Mouse (Mus musculus) heart, adult 2 months (tissue): ENCODE results near the gene Homer3. TPM values are rescaled to one million over a fixed set of nuclear protein-coding genes. Genes with fewer than 3 reads are reported as not detected.

Experiments used
- DNase-seq, 2 experiments: peaks; one replicate each; pipeline ENCODE4 v3.0.0; 2021
- H3K27ac ChIP-seq: fragments of 200-600 bp; 2 replicates; pipeline ENCODE4 v1.8.1; 2022
- H3K27me3 ChIP-seq: fragments of 200-500 bp; 2 replicates; pipeline ENCODE4 v1.6.1; 2012; ENCODE audit warnings: mild to moderate bottlenecking, low read length, inconsistent platforms, mixed read lengths; ENCODE audit not compliant: control insufficient read depth, insufficient read depth
- H3K36me3 ChIP-seq: fragments of 200-500 bp; 2 replicates; pipeline ENCODE4 v1.6.1; 2012; ENCODE audit warnings: low read length, inconsistent platforms; ENCODE audit not compliant: control insufficient read depth, insufficient read depth
- H3K4me1 ChIP-seq: fragments of 200-500 bp; 2 replicates; pipeline ENCODE4 v1.6.1; 2011; ENCODE audit warnings: low read length; ENCODE audit not compliant: control insufficient read depth, insufficient read depth
- H3K4me3 ChIP-seq: fragments of 200-600 bp; 2 replicates; pipeline ENCODE4 v1.8.1; 2022
- H3K79me2 ChIP-seq: fragments of 200-500 bp; replicated peaks from 2 replicates; pipeline ENCODE4 v1.6.1; 2012; ENCODE audit warnings: mild to moderate bottlenecking, inconsistent platforms, low read length, moderate library complexity, mixed read lengths; ENCODE audit not compliant: control insufficient read depth, insufficient read depth
- H3K9ac ChIP-seq: fragments of 200-500 bp; 2 replicates; pipeline ENCODE4 v1.6.1; 2012; ENCODE audit warnings: low read depth, mild to moderate bottlenecking, control low read depth, inconsistent platforms, low read length, mixed read lengths
- CTCF ChIP-seq: fragments of 200-600 bp; IDR thresholded peaks from 2 replicates; pipeline ENCODE4 v1.8.1; 2022; ENCODE audit warnings: antibody characterized with exemption, mild to moderate bottlenecking, moderate library complexity
- EP300 ChIP-seq: fragments of 200-500 bp; IDR thresholded peaks from 2 replicates; pipeline ENCODE4 v1.6.1; 2011; ENCODE audit warnings: low read depth, low read length, control low read depth; ENCODE audit not compliant: insufficient read depth
- POLR2A ChIP-seq: fragments of 200-500 bp; IDR thresholded peaks from 2 replicates; pipeline ENCODE4 v1.6.1; 2011; ENCODE audit warnings: mild to moderate bottlenecking, low read depth, low read length, control low read depth; ENCODE audit not compliant: insufficient read depth
- WGBS: fragments of 180-500 bp; shearing (Covaris S2); methylation state at CpG from one replicate; pipeline ENCODE4 v1.1.7; 2018; 5-methylcytosine and 5-hydroxymethylcytosine counted together
- intact Hi-C: fragments of 180-260 bp; cut with DNase I; formaldehyde crosslinking; loops from one replicate; pipeline ENCODE4 v1.15.1; 2025
- polyA plus RNA-seq: library from polyadenylated mRNA; depleted of rRNA; stranded (reverse); fragments of >200 nt; gene quantifications from 2 replicates; pipeline ENCODE4 v1.2.3, GENCODE M21; 2012
- total RNA-seq, 2 experiments: library from RNA; stranded (reverse); gene quantifications; 2 replicates each; pipeline ENCODE4 v1.2.3; 2021

Gene Homer3
- total and polyA plus RNA-seq, 3 experiments, result 7.2 to 14.9 (median 8.3) TPM

DNA sequence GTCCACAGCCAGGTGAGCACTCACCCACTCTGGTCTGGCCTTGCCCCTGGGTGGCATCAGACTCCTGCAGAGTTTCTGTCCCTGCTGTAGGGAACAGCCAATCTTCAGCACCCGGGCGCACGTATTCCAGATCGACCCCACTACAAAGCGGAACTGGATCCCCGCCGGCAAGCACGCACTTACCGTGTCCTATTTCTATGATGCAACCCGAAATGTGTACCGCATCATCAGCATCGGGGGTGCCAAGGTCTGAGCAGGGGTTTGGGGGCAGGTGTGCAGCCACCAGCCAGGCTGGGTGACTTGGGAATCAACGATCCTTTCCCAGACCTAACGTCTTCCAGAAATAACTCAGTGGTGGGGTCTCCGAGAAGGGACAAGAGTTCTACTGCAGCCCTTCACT is 2.7 kb downstream of the Homer3 start:
- Histone ChIP-seq H3K27me3 (no peaks in the 10 kb centered on the region), H3K9ac (no peak overlapping the region), H3K4me1 (peaks cover 7% of the 10 kb centered on the region), H3K27ac (no peak overlapping the region), H3K79me2 (no peaks in the 10 kb centered on the region), H3K4me3 (no peak overlapping the region), H3K36me3 (no peaks in the 10 kb centered on the region)
- WGBS, result 97% methylated on average over 15 of the region's 15 CpGs
- intact Hi-C loops, result no loop called here
- DNase-seq, result no peak
- TF ChIP-seq CTCF, result no peak
- no peak for TF ChIP-seq EP300
- TF ChIP-seq POLR2A, result no peak

DNA sequence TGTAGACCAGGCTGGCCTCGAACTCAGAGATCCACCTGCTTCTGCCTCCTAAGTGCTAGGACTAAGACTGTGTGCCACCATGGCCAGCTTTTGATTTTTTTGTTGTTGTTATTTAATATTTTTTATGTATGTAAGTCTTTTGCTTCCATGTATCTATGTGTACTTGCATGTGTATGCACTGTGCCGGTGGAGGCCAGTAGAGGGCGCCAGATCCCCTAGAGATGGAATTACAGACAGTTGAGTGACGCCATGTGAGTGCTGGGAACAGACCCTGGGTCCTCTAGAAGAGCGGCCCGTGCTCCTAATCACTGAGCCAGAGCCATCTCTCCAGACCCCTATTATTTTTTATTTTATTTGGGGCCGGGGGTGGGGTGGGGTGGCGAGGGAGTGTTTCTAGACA is 4.1 kb downstream of the Homer3 start:
- H3K79me2 ChIP-seq, result no peaks in the 10 kb centered on the region
- no peak overlapping the region for H3K9ac ChIP-seq
- intact Hi-C loops, result no loop called here
- WGBS, result 92% methylated on average over 8 of the region's 8 CpGs
- H3K4me3 ChIP-seq, result no peak overlapping the region
- H3K27me3 ChIP-seq, result no peaks in the 10 kb centered on the region
- TF ChIP-seq POLR2A (no peak), CTCF (peak; percentile 59), EP300 (no peak)
- H3K4me1 ChIP-seq, result peaks cover 7% of the 10 kb centered on the region
- no peaks in the 10 kb centered on the region for H3K36me3 ChIP-seq
- H3K27ac ChIP-seq, result no peak overlapping the region
- DNase-seq, result no peak

DNA sequence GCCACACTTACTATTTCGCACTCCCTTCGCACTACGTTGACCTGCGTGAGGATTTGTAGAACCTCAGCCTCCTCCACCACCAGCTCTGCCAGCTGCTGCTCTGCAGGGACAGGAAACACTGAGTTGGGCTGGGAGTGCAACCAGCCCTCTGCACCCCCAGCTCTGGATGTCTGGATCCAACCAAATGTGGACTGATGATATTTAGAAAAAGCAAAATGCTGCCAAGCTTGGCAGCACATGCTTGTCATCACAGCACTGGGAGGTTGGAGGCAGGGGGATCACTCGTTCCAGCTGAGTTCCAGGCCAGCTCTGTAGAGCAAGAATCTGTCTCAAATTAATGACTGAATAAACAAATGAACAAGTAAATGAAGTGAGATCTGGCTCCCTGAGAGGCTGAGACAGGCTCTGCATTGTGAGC is 11.4 kb downstream of the Homer3 start:
- intact Hi-C loops, result no loop called here
- H3K27ac ChIP-seq, result no peak overlapping the region
- WGBS, result 50% methylated on average over 5 of the region's 5 CpGs
- no peaks in the 10 kb centered on the region for H3K27me3 ChIP-seq
- no peak for DNase-seq
- no peaks in the 10 kb centered on the region for H3K79me2 ChIP-seq
- H3K4me3 ChIP-seq, result no peak overlapping the region
- TF ChIP-seq CTCF, result no peak
- TF ChIP-seq POLR2A, result no peak
- TF ChIP-seq EP300, result no peak
- H3K4me1 ChIP-seq, result no peaks in the 10 kb centered on the region
- no peak overlapping the region for H3K9ac ChIP-seq
- no peaks in the 10 kb centered on the region for H3K36me3 ChIP-seq

DNA sequence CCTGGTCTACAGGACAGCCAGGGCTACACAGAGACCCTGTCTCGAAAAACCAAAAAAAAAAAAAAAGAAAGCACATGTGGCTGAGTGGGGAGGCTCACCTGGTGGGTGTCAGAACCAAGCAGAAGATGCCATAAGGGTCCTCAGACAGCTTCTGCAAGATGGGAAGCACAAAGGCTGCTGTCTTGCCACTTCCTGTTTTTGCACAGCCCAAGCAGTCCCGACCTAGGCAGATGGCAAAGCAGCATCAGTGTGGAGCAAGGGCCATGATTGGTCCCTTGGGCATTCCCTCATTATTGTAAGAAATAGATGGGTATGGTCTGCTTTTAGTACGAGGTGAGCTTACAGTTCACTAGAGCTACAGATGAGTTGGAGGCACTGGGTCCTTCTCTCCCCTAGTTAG is 18.3 kb downstream of the Homer3 start:
- intact Hi-C loops, result no loop called here
- no peaks in the 10 kb centered on the region for H3K36me3 ChIP-seq
- WGBS, result 51% methylated on average over 3 of the region's 3 CpGs

DNA sequence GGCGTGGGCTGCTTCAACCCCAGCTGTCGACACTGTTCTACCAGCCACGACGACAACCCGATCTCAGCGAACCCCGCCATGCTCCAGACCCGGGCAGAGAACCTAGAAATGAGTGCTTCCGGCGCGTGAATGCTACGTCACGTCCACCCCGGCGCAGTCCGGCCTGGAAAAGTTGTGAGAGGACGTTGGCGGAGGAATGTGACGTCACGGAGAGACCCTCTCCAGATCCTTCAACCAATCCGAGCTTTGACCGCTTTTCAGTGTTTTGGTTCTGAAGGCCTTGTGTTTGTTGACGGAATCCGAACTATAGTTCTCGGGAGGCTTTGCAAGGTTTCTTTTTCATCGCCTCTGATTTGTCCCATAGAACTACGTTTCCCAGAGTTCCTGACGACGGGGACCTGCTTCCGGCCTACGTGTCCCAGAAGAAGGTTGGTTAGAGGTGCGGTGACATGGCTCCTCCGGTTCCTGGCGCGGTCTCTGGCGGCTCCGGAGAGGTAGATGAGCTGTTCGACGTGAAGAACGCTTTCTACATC is 19.8 kb downstream of the Homer3 start, which contains the start of the genes Ddx49 and Cope:
Gene Ddx49, minus strand, starts transcription at position 132 of the 533 bp plus-strand sequence.
Gene Cope, plus strand, starts transcription at position 161 of the 533 bp plus-strand sequence.
- WGBS, result under 1% methylated on average over 40 of the region's 40 CpGs
- Histone ChIP-seq H3K9ac (peak within 1 kb of the TSS; percentile 80), H3K36me3 (no peaks in the 10 kb centered on the region), H3K27me3 (no peaks in the 10 kb centered on the region), H3K27ac (peak within 1 kb of the TSS; percentile 89), H3K4me3 (peak within 1 kb of the TSS; percentile 74), H3K79me2 (peaks cover 3% of the 10 kb centered on the region), H3K4me1 (peaks cover 10% of the 10 kb centered on the region)
- intact Hi-C loops, result loop anchor here (1.0 to 2.0 kb wide), 2 partner anchors 20 to 51 kb away; partner anchors contain the start of genes Homer3 and Upf1
- peak; percentile 56; the same call in 1 of the 2 replicates for TF ChIP-seq EP300
- no peak for TF ChIP-seq CTCF
- TF ChIP-seq POLR2A, result peak; percentile 82
- peak; percentile 94 to 95 for DNase-seq

More for the DNA sequence above, 18.3 kb downstream of the Homer3 start:
- Histone ChIP-seq H3K4me1 (peaks cover 10% of the 10 kb centered on the region), H3K27me3 (no peaks in the 10 kb centered on the region), H3K79me2 (peaks cover 3% of the 10 kb centered on the region), H3K27ac (no peak overlapping the region), H3K9ac (no peak overlapping the region), H3K4me3 (no peak overlapping the region)
- TF ChIP-seq EP300 (no peak), CTCF (no peak), POLR2A (no peak)
- no peak for DNase-seq

DNA sequence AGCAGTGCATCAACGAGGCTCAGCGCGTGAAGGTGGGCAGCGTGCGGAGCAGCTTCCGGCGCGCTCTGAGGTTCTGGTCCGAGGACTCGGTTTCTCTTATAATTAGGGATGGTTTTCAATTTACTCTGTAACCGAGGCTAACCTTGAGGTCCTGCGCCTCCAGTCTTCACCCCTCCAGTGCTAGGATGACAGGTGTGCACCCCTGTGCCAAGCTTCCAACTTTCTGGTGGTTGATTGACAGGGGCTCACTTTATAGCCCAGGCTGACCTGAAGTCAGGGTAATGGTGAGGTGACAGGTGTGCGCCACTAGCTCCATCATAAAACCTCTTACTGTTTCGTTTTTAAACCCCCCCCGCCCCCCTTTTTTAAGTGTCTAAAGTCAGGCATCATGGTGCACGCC is 20.3 kb downstream of the Homer3 start:
- Histone ChIP-seq H3K9ac (peak overlapping the region; percentile 80), H3K36me3 (no peaks in the 10 kb centered on the region), H3K79me2 (peaks cover 3% of the 10 kb centered on the region), H3K27ac (peak overlapping the region; percentile 89), H3K4me3 (peak overlapping the region; percentile 74), H3K27me3 (no peaks in the 10 kb centered on the region), H3K4me1 (peaks cover 10% of the 10 kb centered on the region)
- 3% methylated on average over 16 of the region's 16 CpGs for WGBS
- DNase-seq, result no peak
- intact Hi-C loops, result loop anchor here (1.0 to 2.0 kb wide), 2 partner anchors 20 to 50 kb away; partner anchors contain the start of genes Homer3 and Upf1
- TF ChIP-seq EP300 (no peak), CTCF (no peak), POLR2A (no peak)
